Mouse (Mus musculus) ES-Bruce4 (cell line): Measurements from ENCODE around the gene Cutc. TPM values are rescaled to one million over a fixed set of nuclear protein-coding genes. Genes with fewer than 3 reads are reported as not detected.

Source experiments
- H3K27ac ChIP-seq: 2 replicates; pipeline ENCODE4 v1.5.1; 2012; ENCODE audit warnings: low read length, inconsistent platforms; ENCODE audit not compliant: insufficient read depth
- H3K27me3 ChIP-seq: 2 replicates; pipeline ENCODE4 v1.6.1; 2012; ENCODE audit warnings: mild to moderate bottlenecking, low read length, inconsistent platforms; ENCODE audit not compliant: control insufficient read depth, poor library complexity, insufficient read depth, severe bottlenecking
- H3K36me3 ChIP-seq: 2 replicates; pipeline ENCODE4 v1.6.1; 2012; ENCODE audit warnings: inconsistent platforms, mild to moderate bottlenecking, low read length, moderate library complexity; ENCODE audit not compliant: control insufficient read depth, poor library complexity, insufficient read depth, severe bottlenecking
- H3K4me1 ChIP-seq: one replicate; pipeline ENCODE4 v1.8.1; 2011; ENCODE audit warnings: low read length; ENCODE audit not compliant: control insufficient read depth, insufficient read depth
- H3K4me3 ChIP-seq: 2 replicates; pipeline ENCODE4 v1.5.1; 2011; ENCODE audit warnings: low read depth, mild to moderate bottlenecking, low read length
- H3K9ac ChIP-seq: 2 replicates; pipeline ENCODE4 v1.6.1; 2012; ENCODE audit warnings: low read depth, mild to moderate bottlenecking, inconsistent platforms; ENCODE audit not compliant: poor library complexity, severe bottlenecking
- H3K9me3 ChIP-seq: replicated peaks from 2 replicates; pipeline ENCODE4 v1.6.1; 2012; ENCODE audit warnings: mild to moderate bottlenecking, low read length, inconsistent platforms; ENCODE audit not compliant: control insufficient read depth, poor library complexity, insufficient read depth, severe bottlenecking
- CTCF ChIP-seq: IDR thresholded peaks from one replicate; pipeline ENCODE4 v1.8.1; 2011; ENCODE audit warnings: low read depth, low read length
- EP300 ChIP-seq: IDR thresholded peaks from 2 replicates; pipeline ENCODE4 v1.6.1; 2011; ENCODE audit warnings: low read depth, low read length; ENCODE audit not compliant: insufficient read depth
- POLR2A ChIP-seq: IDR thresholded peaks from one replicate; pipeline ENCODE4 v1.8.1; 2011; ENCODE audit warnings: low read length; ENCODE audit not compliant: insufficient read depth
- polyA plus RNA-seq: library from polyadenylated mRNA; stranded (reverse); fragments of >200 nt; gene quantifications from 2 replicates; pipeline ENCODE4 v1.2.4, GENCODE M21; 2011; ENCODE audit warnings: low read depth; ENCODE audit not compliant: missing spikeins, insufficient read depth, insufficient read length

Gene Cutc
- polyA plus RNA-seq, result 8.0 and 10.5 TPM in 2 replicates

DNA sequence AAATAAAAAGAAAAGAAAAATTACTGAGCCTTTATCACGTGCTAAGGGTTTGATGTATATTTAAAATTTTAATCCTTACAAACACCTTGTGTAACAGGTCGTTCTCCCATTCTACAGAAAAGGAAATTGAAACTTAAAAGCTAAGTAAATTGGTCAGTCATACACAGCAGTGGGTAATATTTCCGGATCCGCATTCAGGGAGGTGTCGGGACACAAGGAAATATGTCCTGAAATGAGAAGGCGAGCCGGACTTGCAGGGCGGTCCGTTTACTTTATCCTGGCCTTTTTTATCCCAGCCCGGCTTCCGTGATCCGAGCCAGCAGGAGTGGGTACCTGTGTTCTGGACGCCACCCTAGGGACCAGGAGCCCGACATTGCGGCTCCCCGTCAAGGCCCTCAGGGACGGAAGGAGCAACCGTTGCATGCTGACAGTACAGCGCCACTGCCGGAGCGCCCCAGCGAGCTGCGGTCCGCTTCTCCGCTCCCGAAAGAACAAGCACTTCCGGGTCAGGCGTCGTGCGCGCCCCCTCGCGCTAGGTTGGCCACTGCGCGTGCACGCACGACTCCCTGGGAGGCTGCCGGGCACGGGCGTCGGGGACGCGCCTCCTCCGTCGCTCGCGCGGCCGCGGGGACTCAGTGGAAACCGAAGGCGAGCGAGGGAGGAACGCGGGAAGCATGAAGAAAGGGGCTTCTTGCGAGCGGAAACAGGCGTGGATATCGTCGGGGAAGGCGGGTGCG is at the start of gene Cutc, which contains the start of gene Cox15:
Cutc (plus strand) TSS at position 508 of the 737 bp plus-strand sequence.
Cox15 (minus strand) TSS at position 512 of the 737 bp plus-strand sequence.
- TF ChIP-seq EP300, result no peak
- TF ChIP-seq POLR2A, result no peak
- TF ChIP-seq CTCF, result no peak
- Histone ChIP-seq H3K9ac (peak within 1 kb of the TSS; percentile 70), H3K36me3 (peaks cover 5% of the 10 kb centered on the region; the same call in 1 of the 2 replicates), H3K4me3 (peak within 1 kb of the TSS; percentile 81), H3K9me3 (no peaks in the 10 kb centered on the region), H3K4me1 (no peaks in the 10 kb centered on the region), H3K27me3 (no peaks in the 10 kb centered on the region), H3K27ac (no peak within 1 kb of the TSS)

DNA sequence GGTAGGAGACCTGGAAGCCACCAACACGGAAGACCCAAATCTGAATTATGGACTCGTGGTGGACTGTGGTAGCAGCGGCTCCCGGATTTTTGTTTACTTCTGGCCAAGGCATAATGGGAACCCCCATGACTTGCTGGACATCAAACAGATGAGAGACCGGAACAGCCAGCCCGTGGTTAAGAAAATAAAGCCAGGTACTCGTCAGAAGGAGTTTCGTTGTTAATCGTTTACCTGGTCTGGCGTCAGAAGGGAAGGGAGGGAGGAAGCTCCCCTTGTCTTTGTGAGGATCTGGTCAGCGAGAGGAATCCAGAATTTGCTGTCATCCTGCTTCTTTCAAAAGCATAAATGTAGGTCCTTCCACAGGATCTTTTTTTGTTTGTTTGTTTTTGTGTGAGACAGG is 48.6 kb upstream of the Cutc start:
- H3K36me3 ChIP-seq, result no peaks in the 10 kb centered on the region

DNA sequence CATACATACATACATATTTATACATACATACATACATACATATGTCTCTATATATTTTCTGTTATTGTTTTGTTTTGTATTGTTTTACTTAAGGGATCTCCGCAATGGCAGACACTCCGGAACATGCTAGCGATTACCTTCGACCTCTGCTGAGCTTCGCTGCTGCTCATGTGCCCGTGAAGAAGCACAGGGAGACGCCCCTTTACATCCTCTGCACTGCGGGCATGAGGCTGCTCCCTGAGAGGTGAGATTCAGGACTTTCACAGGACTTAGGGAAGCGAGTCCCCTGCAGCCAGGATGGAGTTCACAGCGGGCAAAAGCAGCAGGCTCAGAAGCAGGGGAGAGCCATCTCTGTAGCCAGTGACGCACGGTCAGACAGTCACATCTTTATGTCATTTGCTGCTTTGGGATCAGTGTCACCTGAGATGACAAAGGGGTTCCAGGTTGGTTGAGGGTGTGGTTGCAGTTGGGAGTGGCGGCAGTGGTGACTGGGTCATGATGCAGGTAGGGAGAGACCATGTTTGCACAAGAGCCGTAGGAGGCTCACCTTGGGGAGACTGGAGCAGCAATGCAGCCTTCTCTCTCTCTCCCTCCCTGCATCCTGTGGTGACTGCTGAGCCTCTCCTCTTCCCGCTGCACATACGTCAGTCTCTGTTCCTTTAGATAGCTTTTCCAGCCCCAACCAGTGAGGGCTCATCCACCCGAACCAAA is 47.9 kb upstream of the Cutc start:
- Histone ChIP-seq H3K36me3 (no peaks in the 10 kb centered on the region), H3K4me1 (no peaks in the 10 kb centered on the region), H3K27me3 (no peaks in the 10 kb centered on the region), H3K9me3 (no peaks in the 10 kb centered on the region), H3K27ac (no peak overlapping the region), H3K4me3 (no peak overlapping the region), H3K9ac (no peak overlapping the region)
- TF ChIP-seq CTCF (no peak), POLR2A (no peak), EP300 (no peak)

More for the DNA sequence above, 48.6 kb upstream of the Cutc start:
- Histone ChIP-seq H3K4me1 (no peaks in the 10 kb centered on the region), H3K9me3 (no peaks in the 10 kb centered on the region), H3K4me3 (no peak overlapping the region), H3K9ac (no peak overlapping the region), H3K27ac (no peak overlapping the region), H3K27me3 (no peaks in the 10 kb centered on the region)
- no peak for TF ChIP-seq POLR2A
- TF ChIP-seq CTCF, result no peak
- TF ChIP-seq EP300, result no peak

DNA sequence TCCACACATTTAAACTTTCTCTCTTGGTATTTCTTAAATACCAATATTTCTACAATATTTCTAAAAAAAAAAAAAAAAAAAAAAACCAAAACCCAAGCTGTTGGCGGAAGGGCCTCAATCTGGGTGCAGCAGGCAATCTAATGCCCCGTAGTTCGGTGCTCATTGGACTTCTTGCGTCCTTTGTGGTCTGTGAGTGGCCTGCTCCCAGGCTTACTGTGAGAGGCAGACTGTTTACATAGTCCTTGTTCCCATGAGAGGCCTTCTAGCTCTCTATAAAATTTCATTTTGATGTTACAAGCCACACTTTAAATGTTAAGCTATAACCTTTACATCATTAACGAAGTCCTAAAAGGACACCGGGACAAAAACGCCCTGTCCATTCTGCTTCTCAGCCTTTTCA is 44.6 kb upstream of the Cutc start:
- Histone ChIP-seq H3K9me3 (no peaks in the 10 kb centered on the region), H3K27me3 (no peaks in the 10 kb centered on the region), H3K27ac (no peak overlapping the region), H3K4me3 (no peak overlapping the region), H3K4me1 (no peaks in the 10 kb centered on the region), H3K9ac (no peak overlapping the region), H3K36me3 (no peaks in the 10 kb centered on the region)
- TF ChIP-seq POLR2A, result no peak
- TF ChIP-seq EP300, result no peak
- no peak for TF ChIP-seq CTCF

DNA sequence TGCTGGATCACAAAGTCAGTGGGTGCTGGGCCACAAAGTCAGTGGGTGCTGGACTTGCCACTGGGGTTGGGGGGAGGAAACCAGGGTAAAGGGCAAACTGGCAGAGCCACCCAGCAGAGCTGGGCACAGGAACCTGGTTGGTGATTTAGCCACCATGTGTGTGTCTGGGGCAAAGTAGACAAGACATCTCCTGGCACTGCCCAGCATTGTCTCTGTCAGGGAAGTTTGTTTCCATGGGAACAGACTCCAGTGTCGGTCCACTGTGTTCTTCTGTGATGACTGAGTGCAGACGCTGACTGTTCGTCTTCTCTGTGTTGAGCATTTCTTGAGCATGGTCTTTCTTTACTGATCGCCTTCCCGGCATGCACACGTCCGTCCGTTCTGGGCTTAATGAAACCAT is 43.5 kb upstream of the Cutc start:
- Histone ChIP-seq H3K4me3 (no peak overlapping the region), H3K36me3 (no peaks in the 10 kb centered on the region), H3K4me1 (no peaks in the 10 kb centered on the region), H3K9me3 (no peaks in the 10 kb centered on the region), H3K27ac (no peak overlapping the region), H3K27me3 (no peaks in the 10 kb centered on the region), H3K9ac (no peak overlapping the region)
- TF ChIP-seq CTCF (no peak), EP300 (no peak), POLR2A (no peak)
